Mouse (Mus musculus) heart, postnatal 36 days (tissue): ENCODE data around the gene Prss30. TPM values are rescaled to one million over a fixed set of nuclear protein-coding genes. Genes with fewer than 3 reads are reported as not detected.

Source experiments
- microRNA-seq, 2 experiments: library from miRNA; unstranded; fragments of <30 nt; microRNA quantifications; one replicate each; pipeline ENCODE4 v1.2.0; 2021; ENCODE audit warnings: borderline number of aligned reads in 2 of 2
- total RNA-seq, 2 experiments: library from RNA; stranded (reverse); gene quantifications; 2 replicates each; pipeline ENCODE4 v1.2.3; 2021

The Prss30 gene
- total RNA-seq, 2 experiments from 2014 or later = not detected

Small RNAs within 50 kb of the gene (microRNA-seq; reads per million reads assigned to microRNA genes)
- gene Gm27700 = 0 reads per million in 2 experiments

Other genes starting within 250 kb of the Prss30 start
- gene Paqr4, start 239.7 kb downstream of the Prss30 start, total RNA-seq = 10 to 100 TPM; 20.0 to 28.5 TPM
- not detected for gene Kremen2, start 234.7 kb downstream of the Prss30 start, total RNA-seq
- gene Flywch1, start 209.0 kb downstream of the Prss30 start, total RNA-seq = 10 to 100 TPM; 31.8 to 33.3 TPM
- gene Flywch2, start 194.5 kb downstream of the Prss30 start, total RNA-seq = under 1 TPM; 0.78 to 0.81 TPM
- 100 to 1,000 TPM; 154 to 159 TPM for gene Srrm2, start 190.0 kb downstream of the Prss30 start, total RNA-seq
- 100 to 1,000 TPM; 345 to 363 TPM for gene Elob, start 151.4 kb downstream of the Prss30 start, total RNA-seq
- not detected for gene Prss33, start 144.5 kb downstream of the Prss30 start, total RNA-seq
- not detected for gene Prss32, start 136.7 kb downstream of the Prss30 start, total RNA-seq
- not detected for gene Prss41, start 136.4 kb downstream of the Prss30 start, total RNA-seq
- not detected for gene Prss21, start 112.5 kb downstream of the Prss30 start, total RNA-seq
- gene Dcpp1, start 99.7 kb downstream of the Prss30 start, total RNA-seq = not detected
- gene Dcpp2, start 99.7 kb downstream of the Prss30 start, total RNA-seq = not detected
- gene Dcpp3, start 63.1 kb downstream of the Prss30 start, total RNA-seq = not detected
- not detected for gene Sbp, start 38.9 kb downstream of the Prss30 start, total RNA-seq
- gene Sbpl, start 25.3 kb downstream of the Prss30 start, total RNA-seq = not detected
- not detected for gene Prss22, start 17.5 kb upstream of the Prss30 start, total RNA-seq
- gene Prss27, start 57.6 kb upstream of the Prss30 start, total RNA-seq = not detected
- 10 to 100 TPM in 1 of 2 experiments, 1 to 10 TPM in 1; 8.8 to 11.4 TPM for gene Kctd5, start 92.9 kb upstream of the Prss30 start, total RNA-seq
- 10 to 100 TPM; 41.0 to 45.2 TPM for gene Pdpk1, start 170.4 kb upstream of the Prss30 start, total RNA-seq
- gene Amdhd2, start 183.2 kb upstream of the Prss30 start, total RNA-seq = 10 to 100 TPM; 10.8 to 15.0 TPM
- gene Atp6v0c, start 189.1 kb upstream of the Prss30 start, total RNA-seq = 100 to 1,000 TPM; 227 to 247 TPM
- 1 to 10 TPM; 8.4 to 9.4 TPM for gene Tbc1d24, start 225.0 kb upstream of the Prss30 start, total RNA-seq
- gene Ntn3, start 229.0 kb upstream of the Prss30 start, total RNA-seq = under 1 TPM; 0.58 to 0.68 TPM
- 1 to 10 TPM; 2.1 to 3.2 TPM for gene Tedc2, start 240.3 kb upstream of the Prss30 start, total RNA-seq